Mouse (Mus musculus) embryonic facial prominence, embryonic 13.5 days (tissue): ENCODE measurements around the gene Hif3a. TPM values are rescaled to one million over a fixed set of nuclear protein-coding genes. Genes with fewer than 3 reads are reported as not detected.

Experiments
- polyA plus RNA-seq: library from polyadenylated mRNA; unstranded; fragments of >200 nt; fragmentation: Nextera tagmentation; extraction: Ambion mirVana; gene quantifications from 2 replicates; pipeline ENCODE4 v1.2.1, GENCODE M21; 2015

The Hif3a gene
- polyA plus RNA-seq, 1 experiment from 2014 or later = 14.7 TPM

Other genes starting within 250 kb of the Hif3a start
- 122 and 124 TPM in 2 replicates for gene Strn4, start 246.5 kb downstream of the Hif3a start, polyA plus RNA-seq
- gene Fkrp, start 245.7 kb downstream of the Hif3a start, polyA plus RNA-seq = 26.8 and 30.5 TPM in 2 replicates
- 20.5 and 20.8 TPM in 2 replicates for gene Prkd2, start 219.5 kb downstream of the Hif3a start, polyA plus RNA-seq
- gene Dact3, start 187.1 kb downstream of the Hif3a start, polyA plus RNA-seq = 4.9 TPM in 2 replicates
- gene Gng8, start 170.6 kb downstream of the Hif3a start, polyA plus RNA-seq = 19.9 and 32.0 TPM in 2 replicates
- 1.2 TPM in 2 replicates for gene Ptgir, start 155.9 kb downstream of the Hif3a start, polyA plus RNA-seq
- gene Calm3, start 138.3 kb downstream of the Hif3a start, polyA plus RNA-seq = 104 and 111 TPM in 2 replicates
- 10.5 and 10.9 TPM in 2 replicates for gene Pnmal2, start 117.7 kb downstream of the Hif3a start, polyA plus RNA-seq
- gene Pnmal1, start 102.7 kb downstream of the Hif3a start, polyA plus RNA-seq = 1.2 and 1.7 TPM in 2 replicates
- gene Gm42372, start 79.3 kb downstream of the Hif3a start, polyA plus RNA-seq = 0.18 and 0.25 TPM in 2 replicates
- gene Ccdc8, start 69.7 kb downstream of the Hif3a start, polyA plus RNA-seq = 20.7 and 22.1 TPM in 2 replicates
- 109 and 112 TPM in 2 replicates for gene Ppp5c, start 34.5 kb downstream of the Hif3a start, polyA plus RNA-seq
- gene Psg16, start 11.6 kb upstream of the Hif3a start, polyA plus RNA-seq = 0.14 and 0.21 TPM in 2 replicates
- not detected in 2 replicates for gene Ceacam3, start 87.9 kb upstream of the Hif3a start, polyA plus RNA-seq
- gene Psg29, start 141.1 kb upstream of the Hif3a start, polyA plus RNA-seq = not detected in 2 replicates